Mouse (Mus musculus): Measurements from ENCODE around the gene Kif1bp.

DNA sequence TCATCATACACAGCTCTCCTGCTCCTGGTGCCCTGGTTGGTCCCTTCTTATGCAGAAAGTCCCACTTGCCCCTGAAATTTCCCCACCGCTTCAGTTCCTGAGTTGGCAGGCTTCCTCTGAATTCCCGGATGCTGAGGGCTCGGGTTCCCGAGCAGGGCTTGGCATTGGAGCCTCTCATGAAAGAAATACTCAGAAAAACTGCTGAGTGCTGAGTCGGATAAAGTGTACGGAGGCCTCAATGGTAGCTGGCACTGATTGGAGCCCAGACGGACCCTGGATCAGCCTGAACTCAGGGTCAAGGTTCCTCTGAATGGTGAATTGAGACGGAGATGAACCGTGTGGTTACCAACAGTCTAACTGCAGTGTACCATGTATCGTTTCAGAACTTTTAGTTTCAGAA lies 31.8 kb downstream of the Kif1bp start:
- TF ChIP-seq ZC3H11A (IDR thresholded peaks at IDR 0.05; ENCODE audit: borderline replicate concordance, low read depth, low read length): no peak
- TF ChIP-seq HCFC1 (IDR thresholded peaks at IDR 0.05; ENCODE audit: borderline replicate concordance, insufficient read depth, low read length): no peak
- TF ChIP-seq MAFK (IDR thresholded peaks at IDR 0.05; ENCODE audit: insufficient read depth, low read depth, low read length): no peak
- TF ChIP-seq ZNF384 (IDR thresholded peaks at IDR 0.05; ENCODE audit: low read depth, low read length): no peak
- TF ChIP-seq CHD2 (IDR thresholded peaks at IDR 0.05; ENCODE audit: low read depth, low read length): no peak

Measured in ES-E14 (cell line).